Mouse (Mus musculus) layer of hippocampus, adult 2 months (tissue): ENCODE results near the gene Trim61. TPM values are rescaled to one million over a fixed set of nuclear protein-coding genes. Genes with fewer than 3 reads are reported as not detected.

ENCODE experiments used
- DNase-seq, 2 experiments: peaks; one replicate each; pipeline ENCODE4 v3.0.0; 2022; ENCODE audit warnings: low spot score in 2 of 2
- H3K27ac ChIP-seq: fragments of 200-600 bp; 2 replicates; pipeline ENCODE4 v1.8.1; 2022
- H3K4me3 ChIP-seq: fragments of 200-600 bp; 2 replicates; pipeline ENCODE4 v1.8.1; 2022; ENCODE audit warnings: mild to moderate bottlenecking
- CTCF ChIP-seq: fragments of 200-600 bp; conservative IDR thresholded peaks from 2 replicates; pipeline ENCODE4 v1.8.1; 2022; ENCODE audit warnings: antibody characterized with exemption, mild to moderate bottlenecking, moderate library complexity
- long read RNA-seq, 2 experiments: library from polyadenylated mRNA; stranded (forward); transcript quantifications; one replicate each; pipeline ENCODE4 v2.0.0; 2021; ENCODE audit warnings: borderline mapping rate in 2 of 2
- total RNA-seq, 2 experiments: library from RNA; stranded (reverse); gene quantifications; 2 replicates each; pipeline ENCODE4 v1.2.3; 2021

Trim61 gene
- not detected for total RNA-seq
- long read RNA-seq, experiment 1, result 0 reads
- long read RNA-seq, experiment 2, result 0 reads

- H3K4me3 ChIP-seq, result no peak within 1 kb of the TSS
- TF ChIP-seq CTCF, result no peak
- no peak within 1 kb of the TSS for H3K27ac ChIP-seq
- no peak for DNase-seq
Measured at GRCm38 (mm10) chr8:65018423-65018822, at the start of gene Trim61, which contains the start of gene Trim60. Trim61 (minus strand) TSS chr8:65018523. Trim60 (minus strand) TSS chr8:65018584.

GRCm38 (mm10) chr8:65067694-65068472 is 49.6 kb upstream of the Trim61 start:
- no peak for DNase-seq
- TF ChIP-seq CTCF, result no peak
- Histone ChIP-seq H3K4me3 (no peak overlapping the region), H3K27ac (no peak overlapping the region)

- Histone ChIP-seq H3K4me3 (no peak overlapping the region), H3K27ac (no peak overlapping the region)
- TF ChIP-seq CTCF, result no peak
- no peak for DNase-seq
Measured at GRCm38 (mm10) chr8:65067031-65067430, 48.7 kb upstream of the Trim61 start.

- no peak overlapping the region for H3K27ac ChIP-seq
- H3K4me3 ChIP-seq, result no peak overlapping the region
- no peak for TF ChIP-seq CTCF
- DNase-seq, result no peak
Measured at GRCm38 (mm10) chr8:65065622-65066021, 47.3 kb upstream of the Trim61 start.

- Histone ChIP-seq H3K27ac (no peak overlapping the region), H3K4me3 (no peak overlapping the region)
- TF ChIP-seq CTCF, result no peak
- DNase-seq, result no peak
Measured at GRCm38 (mm10) chr8:65064071-65064470, 45.7 kb upstream of the Trim61 start.

DNA sequence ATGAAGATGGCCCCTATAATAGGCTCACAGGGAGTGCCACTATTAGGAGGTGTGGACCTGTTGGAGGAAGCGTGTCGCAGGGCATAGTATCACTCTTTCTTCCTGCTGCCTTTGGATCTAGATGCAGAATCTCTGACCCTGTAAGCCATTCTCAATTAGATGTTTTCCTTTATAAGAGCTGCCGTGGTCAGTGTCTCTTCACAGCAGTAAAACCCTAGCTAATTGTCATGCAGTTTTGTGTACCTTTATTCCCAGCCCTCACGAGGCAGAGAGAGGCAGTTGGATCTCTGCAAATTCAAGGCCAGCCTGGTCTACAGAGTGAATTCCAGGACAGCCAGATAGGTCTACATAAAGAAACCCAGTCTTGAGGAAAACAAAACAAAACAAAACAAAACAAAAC is 43.9 kb upstream of the Trim61 start:
- H3K27ac ChIP-seq, result no peak overlapping the region
- TF ChIP-seq CTCF, result no peak
- no peak for DNase-seq
- no peak overlapping the region for H3K4me3 ChIP-seq

DNA sequence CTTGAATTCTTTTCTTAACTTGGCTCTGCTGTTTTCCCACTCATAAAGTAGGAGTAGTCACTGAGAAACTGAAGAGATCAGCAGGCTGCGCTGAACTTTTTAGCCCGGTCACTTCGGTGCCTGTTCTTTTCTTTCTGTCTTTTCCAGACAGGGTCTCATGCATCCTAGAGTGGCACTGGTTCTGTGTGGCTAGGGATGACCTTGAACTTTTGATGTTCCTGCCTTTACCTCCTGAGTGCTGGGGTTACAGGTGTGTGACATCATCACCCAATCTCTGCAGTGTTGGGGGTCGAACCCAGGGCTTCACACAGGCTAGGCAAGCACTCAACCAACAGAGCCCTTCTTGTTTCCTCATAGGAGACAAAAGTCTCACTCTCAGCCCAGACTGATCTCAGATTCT is 38.4 kb upstream of the Trim61 start:
- no peak for TF ChIP-seq CTCF
- Histone ChIP-seq H3K27ac (no peak overlapping the region), H3K4me3 (no peak overlapping the region)
- no peak for DNase-seq

DNA sequence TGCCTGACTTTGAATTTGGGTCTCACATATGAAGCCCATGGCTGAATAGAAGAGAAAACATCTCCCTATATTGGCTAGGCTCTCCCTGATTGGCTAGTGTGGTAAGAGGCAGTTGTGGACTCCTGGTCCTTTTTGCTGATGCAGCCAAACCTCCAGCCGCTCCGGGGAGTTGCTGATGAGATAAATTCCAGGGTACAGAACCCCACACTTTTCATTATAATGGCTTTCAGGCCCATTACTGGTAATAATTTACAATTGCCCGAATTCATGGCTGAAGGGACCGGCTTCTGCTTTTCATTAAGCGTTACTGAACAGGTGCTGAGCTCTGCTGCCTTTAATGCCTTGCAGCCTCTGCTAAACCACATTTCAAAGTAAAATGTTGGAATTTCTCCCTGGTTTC is 35.6 kb upstream of the Trim61 start:
- TF ChIP-seq CTCF, result no peak
- no peak for DNase-seq
- no peak overlapping the region for H3K4me3 ChIP-seq
- H3K27ac ChIP-seq, result no peak overlapping the region

DNA sequence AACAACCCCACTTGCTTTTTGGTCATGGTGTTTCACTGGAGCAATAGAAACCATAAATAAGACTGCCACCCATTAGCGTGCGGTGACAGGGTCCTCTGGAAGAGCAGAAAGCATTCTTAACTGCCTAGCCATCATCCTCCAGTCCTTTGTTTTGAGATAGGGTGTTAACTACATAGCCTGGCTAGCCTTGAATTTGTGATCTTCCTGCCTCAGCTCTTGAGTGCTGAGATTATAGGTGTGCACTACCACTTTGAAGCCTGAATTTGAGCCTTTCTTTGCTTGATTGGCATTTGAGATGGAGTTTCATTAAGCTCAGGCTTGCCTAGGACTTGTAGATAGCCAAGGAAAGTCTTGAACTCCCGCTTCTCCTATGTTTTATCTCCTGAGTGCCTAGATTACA is 35.2 kb upstream of the Trim61 start:
- no peak overlapping the region for H3K4me3 ChIP-seq
- DNase-seq, result no peak
- no peak overlapping the region for H3K27ac ChIP-seq
- TF ChIP-seq CTCF, result no peak

DNA sequence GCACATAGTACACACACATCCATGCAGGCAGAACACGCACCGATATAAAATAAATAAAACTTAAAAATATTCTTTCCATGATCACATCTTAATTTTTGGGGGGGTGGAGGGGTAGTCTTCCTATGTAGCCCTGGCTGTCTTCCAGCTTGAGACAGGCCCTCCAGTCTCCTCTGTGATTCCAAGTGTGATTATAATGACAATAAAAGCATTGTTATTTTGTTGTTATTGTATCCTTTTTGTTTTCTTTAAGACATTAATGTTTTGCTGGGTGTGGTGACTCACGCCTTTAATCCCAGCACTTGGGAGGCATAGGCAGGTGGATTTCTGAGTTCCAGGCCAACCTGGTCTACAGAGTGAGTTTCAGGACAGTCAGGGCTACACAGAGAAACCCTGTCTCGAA is 29.5 kb upstream of the Trim61 start:
- TF ChIP-seq CTCF, result no peak
- no peak for DNase-seq
- Histone ChIP-seq H3K4me3 (no peak overlapping the region), H3K27ac (no peak overlapping the region)

GRCm38 (mm10) chr8:65047193-65047592 is 28.9 kb upstream of the Trim61 start:
- Histone ChIP-seq H3K27ac (no peak overlapping the region), H3K4me3 (no peak overlapping the region)
- no peak for TF ChIP-seq CTCF
- DNase-seq, result no peak

GRCm38 (mm10) chr8:65046565-65046964 is 28.2 kb upstream of the Trim61 start:
- no peak for TF ChIP-seq CTCF
- Histone ChIP-seq H3K27ac (no peak overlapping the region), H3K4me3 (no peak overlapping the region)
- no peak for DNase-seq

- H3K4me3 ChIP-seq, result peak within 1 kb of the TSS; percentile 24; the same call in 1 of the 2 replicates
- peak in 1 of 2 experiments; percentile 49 for DNase-seq
Measured at GRCm38 (mm10) chr8:65037117-65037533, 18.8 kb upstream of the Trim61 start, which contains the start of gene Apela. Apela (minus strand) TSS chr8:65037336.

DNA sequence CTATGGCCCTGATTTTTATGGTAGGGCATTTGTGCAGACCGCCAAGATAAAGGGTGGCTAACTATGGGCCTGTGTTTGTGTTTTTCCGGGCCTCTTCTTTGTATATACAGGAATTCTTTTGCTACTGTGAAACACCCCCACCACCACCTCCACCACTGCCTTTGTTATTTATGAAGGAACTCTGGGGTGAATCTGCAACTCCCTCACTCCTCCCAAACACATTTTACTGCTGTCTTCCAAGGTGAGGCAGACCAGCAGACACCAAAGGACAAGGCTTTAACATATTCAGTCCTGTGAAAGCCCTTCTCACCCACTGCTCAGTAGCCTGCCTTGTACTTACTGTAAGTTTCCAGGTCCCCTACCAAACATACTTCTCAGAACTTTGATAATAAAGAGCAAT is 15.8 kb upstream of the Trim61 start:
- DNase-seq, result no peak
- TF ChIP-seq CTCF, result no peak
- no peak overlapping the region for H3K4me3 ChIP-seq
- no peak overlapping the region for H3K27ac ChIP-seq

More at GRCm38 (mm10) chr8:65037117-65037533, 18.8 kb upstream of the Trim61 start, which contains the start of gene Apela:
- no peak for TF ChIP-seq CTCF
- no peak within 1 kb of the TSS for H3K27ac ChIP-seq
